Mouse (Mus musculus) liver, embryonic 14.5 days (tissue): Measurements from ENCODE around the gene Elfn1.

ENCODE experiments used
- CTCF ChIP-seq: IDR thresholded peaks from 2 replicates; pipeline ENCODE4 v1.5.1; 2016; ENCODE audit warnings: antibody characterized with exemption, low read depth, control low read depth
- EP300 ChIP-seq: IDR thresholded peaks from 2 replicates; pipeline ENCODE4 v1.6.1; 2016; ENCODE audit warnings: antibody characterized with exemption, low read depth

GRCm38 (mm10) chr5:140023941-140024500, 116.3 kb downstream of the Elfn1 start:
- TF ChIP-seq CTCF (no peak), EP300 (no peak)
